Mouse (Mus musculus) intestine, embryonic 15.5 days (tissue): Measurements from ENCODE around the gene Adora1. TPM values are rescaled to one million over a fixed set of nuclear protein-coding genes. Genes with fewer than 3 reads are reported as not detected.

ENCODE experiments used
- ATAC-seq: fragments of 200-750 bp; cut with Nextera tagmentation; 2 replicates; pipeline ENCODE4 v1.8.0; 2017; ENCODE audit warnings: moderate TSS enrichment, moderate library complexity
- H3K27ac ChIP-seq: fragments of 300-500 bp; sonication (generic); 2 replicates; pipeline ENCODE4 v1.5.1; 2015; ENCODE audit warnings: mild to moderate bottlenecking, inconsistent platforms
- H3K27me3 ChIP-seq: fragments of 300-500 bp; sonication (generic); replicated peaks from 2 replicates; pipeline ENCODE4 v1.6.1; 2015; ENCODE audit warnings: inconsistent platforms
- H3K36me3 ChIP-seq: fragments of 300-500 bp; sonication (generic); 2 replicates; pipeline ENCODE4 v1.6.1; 2015; ENCODE audit warnings: inconsistent platforms
- H3K4me1 ChIP-seq: fragments of 300-500 bp; sonication (generic); replicated peaks from 2 replicates; pipeline ENCODE4 v1.6.1; 2015; ENCODE audit warnings: inconsistent platforms
- H3K4me2 ChIP-seq: fragments of 300-500 bp; sonication (generic); replicated peaks from 2 replicates; pipeline ENCODE4 v1.6.1; 2015; ENCODE audit warnings: mild to moderate bottlenecking, inconsistent platforms
- H3K4me3 ChIP-seq: fragments of 300-500 bp; sonication (generic); replicated peaks from 2 replicates; pipeline ENCODE4 v1.5.1; 2015; ENCODE audit warnings: inconsistent platforms
- H3K9ac ChIP-seq: fragments of 300-500 bp; sonication (generic); 2 replicates; pipeline ENCODE4 v1.6.1; 2015; ENCODE audit warnings: inconsistent platforms
- H3K9me3 ChIP-seq: fragments of 300-500 bp; sonication (generic); 2 replicates; pipeline ENCODE4 v1.6.1; 2016; ENCODE audit warnings: inconsistent platforms
- whole genome bisulfite sequencing: fragments of 180-500 bp; shearing (Covaris S2); methylation state at CpG from one replicate; pipeline ENCODE4 v1.1.7; 2015; 5-methylcytosine and 5-hydroxymethylcytosine counted together
- polyA plus RNA-seq: library from polyadenylated mRNA; unstranded; fragments of >200 nt; fragmentation: Nextera tagmentation; extraction: Ambion mirVana; gene quantifications from 2 replicates; pipeline ENCODE4 v1.2.1, GENCODE M21; 2015

Adora1 gene
- polyA plus RNA-seq, 1 experiment from 2014 or later, result 4.0 TPM

GRCm38 (mm10) chr1:134195571-134195970 lies 39.7 kb downstream of the Adora1 start:
- Histone ChIP-seq H3K4me3 (no peak overlapping the region), H3K9me3 (no peaks in the 10 kb centered on the region), H3K27me3 (no peaks in the 10 kb centered on the region), H3K27ac (peak overlapping the region; percentile 44; the same call in 1 of the 2 replicates), H3K4me1 (peaks cover 22% of the 10 kb centered on the region), H3K36me3 (no peaks in the 10 kb centered on the region), H3K4me2 (no peak overlapping the region; the same call in 1 of the 2 replicates), H3K9ac (no peak overlapping the region)
- peak; percentile 13; the same call in 1 of the 2 replicates for ATAC-seq
- 19% methylated on average over 3 of the region's 3 CpGs for WGBS

GRCm38 (mm10) chr1:134195117-134195516 lies 40.1 kb downstream of the Adora1 start:
- Histone ChIP-seq H3K9me3 (no peaks in the 10 kb centered on the region), H3K27me3 (no peaks in the 10 kb centered on the region), H3K27ac (no peak overlapping the region), H3K4me3 (no peak overlapping the region), H3K4me2 (no peak overlapping the region), H3K36me3 (no peaks in the 10 kb centered on the region), H3K4me1 (peaks cover 22% of the 10 kb centered on the region), H3K9ac (no peak overlapping the region)
- ATAC-seq, result no peak
- WGBS, result 30% methylated on average over 2 of the region's 2 CpGs

GRCm38 (mm10) chr1:134194298-134195022 lies 40.8 kb downstream of the Adora1 start:
- H3K36me3 ChIP-seq, result no peaks in the 10 kb centered on the region
- no peak overlapping the region for H3K4me2 ChIP-seq
- H3K27ac ChIP-seq, result no peak overlapping the region
- no peak overlapping the region for H3K9ac ChIP-seq
- no peaks in the 10 kb centered on the region for H3K9me3 ChIP-seq
- 78% methylated on average over 16 of the region's 16 CpGs for WGBS
- no peaks in the 10 kb centered on the region for H3K27me3 ChIP-seq
- no peak overlapping the region for H3K4me3 ChIP-seq
- peaks cover 23% of the 10 kb centered on the region for H3K4me1 ChIP-seq
- ATAC-seq, result no peak

GRCm38 (mm10) chr1:134193674-134194197 lies 41.5 kb downstream of the Adora1 start:
- H3K9ac ChIP-seq, result no peak overlapping the region
- peaks cover 26% of the 10 kb centered on the region for H3K4me1 ChIP-seq
- no peaks in the 10 kb centered on the region for H3K27me3 ChIP-seq
- no peaks in the 10 kb centered on the region for H3K36me3 ChIP-seq
- WGBS, result 51% methylated on average over 7 of the region's 7 CpGs
- ATAC-seq, result no peak
- no peaks in the 10 kb centered on the region for H3K9me3 ChIP-seq
- no peak overlapping the region for H3K27ac ChIP-seq
- no peak overlapping the region for H3K4me2 ChIP-seq
- no peak overlapping the region for H3K4me3 ChIP-seq

- ATAC-seq, result no peak
- Histone ChIP-seq H3K27ac (no peak within 1 kb of the TSS), H3K4me2 (no peak within 1 kb of the TSS), H3K27me3 (no peaks in the 10 kb centered on the region), H3K4me3 (no peak within 1 kb of the TSS), H3K9me3 (no peaks in the 10 kb centered on the region), H3K36me3 (no peaks in the 10 kb centered on the region), H3K4me1 (peaks cover 26% of the 10 kb centered on the region), H3K9ac (no peak within 1 kb of the TSS)
- WGBS, result 61% methylated on average over 1 of the region's 1 CpGs
Observed at GRCm38 (mm10) chr1:134193126-134193525, 42.1 kb downstream of the Adora1 start, which contains the start of gene Mybph. Gene Mybph (plus strand): TSS chr1:134193448.

GRCm38 (mm10) chr1:134192024-134192423 lies 43.2 kb downstream of the Adora1 start:
- ATAC-seq, result no peak

GRCm38 (mm10) chr1:134191192-134191591 lies 44.0 kb downstream of the Adora1 start:
- Histone ChIP-seq H3K4me3 (no peak overlapping the region), H3K27me3 (no peaks in the 10 kb centered on the region; the same call in 1 of the 2 replicates), H3K36me3 (no peaks in the 10 kb centered on the region), H3K27ac (no peak overlapping the region), H3K4me1 (peaks cover 24% of the 10 kb centered on the region), H3K4me2 (no peak overlapping the region), H3K9ac (no peak overlapping the region), H3K9me3 (no peaks in the 10 kb centered on the region)
- ATAC-seq, result no peak
- 89% methylated on average over 5 of the region's 5 CpGs for WGBS

More at GRCm38 (mm10) chr1:134192024-134192423, 43.2 kb downstream of the Adora1 start:
- Histone ChIP-seq H3K4me1 (peaks cover 26% of the 10 kb centered on the region), H3K27ac (no peak overlapping the region), H3K27me3 (no peaks in the 10 kb centered on the region), H3K9me3 (no peaks in the 10 kb centered on the region), H3K36me3 (no peaks in the 10 kb centered on the region), H3K4me2 (no peak overlapping the region), H3K9ac (no peak overlapping the region), H3K4me3 (no peak overlapping the region)
- WGBS, result 34% methylated on average over 4 of the region's 4 CpGs

GRCm38 (mm10) chr1:134188989-134189729 lies 46.1 kb downstream of the Adora1 start:
- Histone ChIP-seq H3K4me3 (no peak overlapping the region), H3K4me2 (no peak overlapping the region), H3K9me3 (no peaks in the 10 kb centered on the region), H3K27ac (no peak overlapping the region), H3K4me1 (peaks cover 12% of the 10 kb centered on the region), H3K9ac (no peak overlapping the region), H3K27me3 (no peaks in the 10 kb centered on the region; the same call in 1 of the 2 replicates), H3K36me3 (no peaks in the 10 kb centered on the region)
- WGBS, result 27% methylated on average over 12 of the region's 12 CpGs
- ATAC-seq, result peak; percentile 53; the same call in 1 of the 2 replicates

GRCm38 (mm10) chr1:134188217-134188616 lies 47.0 kb downstream of the Adora1 start:
- Histone ChIP-seq H3K9ac (no peak overlapping the region), H3K4me1 (0 out of 2 replicates have a peak, but pooled peaks cover 4% of the 10 kb centered on the region), H3K9me3 (no peaks in the 10 kb centered on the region), H3K4me2 (no peak overlapping the region), H3K36me3 (no peaks in the 10 kb centered on the region), H3K4me3 (no peak overlapping the region), H3K27me3 (no peaks in the 10 kb centered on the region; the same call in 1 of the 2 replicates), H3K27ac (no peak overlapping the region)
- no peak for ATAC-seq
- WGBS, result 83% methylated on average over 5 of the region's 5 CpGs

- Histone ChIP-seq H3K36me3 (no peaks in the 10 kb centered on the region), H3K9ac (no peak overlapping the region), H3K27ac (no peak overlapping the region), H3K4me3 (no peak overlapping the region), H3K9me3 (no peaks in the 10 kb centered on the region), H3K4me1 (no peaks in the 10 kb centered on the region), H3K27me3 (no peaks in the 10 kb centered on the region; the same call in 1 of the 2 replicates), H3K4me2 (no peak overlapping the region)
- 77% methylated on average over 4 of the region's 4 CpGs for WGBS
- ATAC-seq, result no peak
Observed at GRCm38 (mm10) chr1:134184089-134184488, 51.1 kb downstream of the Adora1 start.

GRCm38 (mm10) chr1:134182025-134182424 lies 53.2 kb downstream of the Adora1 start, which contains the start of gene Chil1:
Gene Chil1 (plus strand): TSS chr1:134182176.
- Histone ChIP-seq H3K27ac (no peak within 1 kb of the TSS), H3K4me3 (no peak within 1 kb of the TSS), H3K9me3 (no peaks in the 10 kb centered on the region), H3K27me3 (no peaks in the 10 kb centered on the region; the same call in 1 of the 2 replicates), H3K9ac (no peak within 1 kb of the TSS), H3K36me3 (no peaks in the 10 kb centered on the region), H3K4me1 (no peaks in the 10 kb centered on the region), H3K4me2 (no peak within 1 kb of the TSS)
- ATAC-seq, result no peak
- 61% methylated on average over 4 of the region's 4 CpGs for WGBS

GRCm38 (mm10) chr1:134177976-134178375 lies 57.3 kb downstream of the Adora1 start:
- Histone ChIP-seq H3K9me3 (no peaks in the 10 kb centered on the region), H3K27me3 (no peaks in the 10 kb centered on the region), H3K36me3 (no peaks in the 10 kb centered on the region), H3K4me2 (no peak overlapping the region), H3K27ac (no peak overlapping the region), H3K9ac (no peak overlapping the region), H3K4me3 (no peak overlapping the region), H3K4me1 (no peaks in the 10 kb centered on the region)
- 82% methylated on average over 5 of the region's 5 CpGs for WGBS
- ATAC-seq, result no peak
